Mouse (Mus musculus) megakaryocyte, embryonic 14.5 days (primary cell): ENCODE data around the gene Deaf1.

Experiments
- FLI1 ChIP-seq: IDR thresholded peaks from 2 replicates; pipeline ENCODE4 v1.6.1; 2012; ENCODE audit warnings: low read length, inconsistent platforms, mixed read lengths
- GATA1 ChIP-seq: IDR thresholded peaks from 3 replicates; pipeline ENCODE4 v1.6.1; 2012; ENCODE audit warnings: mixed read lengths, low read length, inconsistent platforms, borderline replicate concordance

GRCm38 (mm10) chr7:141294479-141294878 lies 33.0 kb downstream of the Deaf1 start:
- TF ChIP-seq GATA1 (no peak), FLI1 (no peak)
